Mouse (Mus musculus): Measurements from ENCODE around the gene Add2. TPM values are rescaled to one million over a fixed set of nuclear protein-coding genes. Genes with fewer than 3 reads are reported as not detected.

Add2 gene
- polyA plus RNA-seq, 1 experiment from 2014 or later = 136 TPM

GRCm38 (mm10) chr6:86066727-86067126 is 38.2 kb downstream of the Add2 start:
- DNase-seq (no peak), ATAC-seq (ENCODE audit: low FRiP score, low TSS enrichment) (no peak)
- peak overlapping the region; percentile 32; the same call in 1 of the 2 replicates for H3K27ac ChIP-seq (replicated peaks; ENCODE audit: low read depth, low read length)
- H3K9me3 ChIP-seq (ENCODE audit: control insufficient read depth, low read length) = no peaks in the 10 kb centered on the region
- peaks cover 71% of the 10 kb centered on the region for H3K4me1 ChIP-seq (ENCODE audit: control insufficient read depth, insufficient read depth, low read length)
- no peak overlapping the region for H3K4me2 ChIP-seq (ENCODE audit: low read length)
- no peak overlapping the region for H3K9ac ChIP-seq (replicated peaks; ENCODE audit: low read length)
- H3K27me3 ChIP-seq (ENCODE audit: control insufficient read depth, insufficient read depth, low read length) = no peaks in the 10 kb centered on the region
- no peak overlapping the region for H3K4me3 ChIP-seq (replicated peaks; ENCODE audit: low read depth, low read length)
- WGBS = 80% methylated on average over 6 of the region's 6 CpGs
- no peaks in the 10 kb centered on the region for H3K36me3 ChIP-seq (ENCODE audit: control insufficient read depth, insufficient read depth, low read length)

GRCm38 (mm10) chr6:86067145-86067544 is 38.7 kb downstream of the Add2 start:
- WGBS = 50% methylated on average over 5 of the region's 5 CpGs
- Histone ChIP-seq H3K4me1 (ENCODE audit: control insufficient read depth, insufficient read depth, low read length) (peaks cover 67% of the 10 kb centered on the region), H3K27me3 (ENCODE audit: control insufficient read depth, insufficient read depth, low read length) (no peaks in the 10 kb centered on the region), H3K9ac (replicated peaks; ENCODE audit: low read length) (no peak overlapping the region), H3K9me3 (ENCODE audit: control insufficient read depth, low read length) (no peaks in the 10 kb centered on the region), H3K4me2 (ENCODE audit: low read length) (no peak overlapping the region), H3K4me3 (replicated peaks; ENCODE audit: low read depth, low read length) (no peak overlapping the region), H3K36me3 (ENCODE audit: control insufficient read depth, insufficient read depth, low read length) (no peaks in the 10 kb centered on the region), H3K27ac (replicated peaks; ENCODE audit: low read depth, low read length) (peak overlapping the region; percentile 32; the same call in 1 of the 2 replicates)
- ATAC-seq (ENCODE audit: low FRiP score, low TSS enrichment) (no peak), DNase-seq (no peak)

DNA sequence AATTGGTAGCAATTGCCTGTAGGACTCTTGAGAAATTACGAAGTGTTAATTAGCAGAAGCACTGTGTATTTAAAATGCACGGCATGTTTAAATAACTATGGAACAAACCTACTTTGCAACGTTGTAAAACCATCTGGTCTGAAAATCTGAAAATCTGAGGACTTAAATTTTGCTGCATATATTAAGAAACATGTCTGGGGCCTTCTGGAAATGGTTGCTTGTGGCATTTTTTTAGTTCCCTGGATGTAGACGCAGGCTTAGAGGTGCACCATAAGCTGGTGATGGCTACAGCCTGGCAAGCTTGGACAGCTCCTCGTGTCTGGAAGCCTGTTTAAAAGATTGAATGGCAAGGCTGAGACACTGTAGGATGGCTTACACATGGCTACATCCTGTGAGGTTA is 40.5 kb downstream of the Add2 start:
- no peak for ATAC-seq (ENCODE audit: low FRiP score, low TSS enrichment)
- no peaks in the 10 kb centered on the region for H3K9me3 ChIP-seq (ENCODE audit: control insufficient read depth, low read length)
- 71% methylated on average over 5 of the region's 5 CpGs for WGBS
- H3K9ac ChIP-seq (replicated peaks; ENCODE audit: low read length) = no peak overlapping the region
- H3K4me2 ChIP-seq (ENCODE audit: low read length) = no peak overlapping the region
- no peaks in the 10 kb centered on the region for H3K36me3 ChIP-seq (ENCODE audit: control insufficient read depth, insufficient read depth, low read length)
- no peaks in the 10 kb centered on the region for H3K27me3 ChIP-seq (ENCODE audit: control insufficient read depth, insufficient read depth, low read length)
- peaks cover 64% of the 10 kb centered on the region for H3K4me1 ChIP-seq (ENCODE audit: control insufficient read depth, insufficient read depth, low read length)
- no peak overlapping the region for H3K27ac ChIP-seq (replicated peaks; ENCODE audit: low read depth, low read length)
- H3K4me3 ChIP-seq (replicated peaks; ENCODE audit: low read depth, low read length) = no peak overlapping the region
- DNase-seq = no peak

DNA sequence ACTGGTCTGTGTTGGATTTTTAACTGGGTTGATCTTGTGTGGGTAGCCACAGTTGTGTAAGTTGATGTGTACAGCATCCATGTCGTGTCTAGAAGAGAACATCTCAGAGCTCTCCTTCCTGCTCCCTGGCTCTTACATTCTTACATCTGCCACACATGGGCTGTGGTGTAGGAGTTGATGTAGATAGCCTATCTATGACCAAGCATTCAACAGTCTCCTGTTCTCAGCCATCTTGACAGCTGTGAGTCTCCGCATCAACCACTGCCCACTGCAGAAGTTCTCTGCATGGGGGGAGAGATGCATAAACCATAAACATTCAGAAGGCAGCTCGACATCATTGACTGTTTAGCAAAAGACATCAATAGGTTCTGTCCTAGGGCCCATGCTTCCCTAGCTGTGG is 41.4 kb downstream of the Add2 start:
- 81% methylated on average over 3 of the region's 3 CpGs for WGBS
- DNase-seq (no peak), ATAC-seq (ENCODE audit: low FRiP score, low TSS enrichment) (no peak)
- H3K27ac ChIP-seq (replicated peaks; ENCODE audit: low read depth, low read length) = no peak overlapping the region
- H3K4me3 ChIP-seq (replicated peaks; ENCODE audit: low read depth, low read length) = no peak overlapping the region
- no peak overlapping the region for H3K9ac ChIP-seq (replicated peaks; ENCODE audit: low read length)
- peaks cover 59% of the 10 kb centered on the region for H3K4me1 ChIP-seq (ENCODE audit: control insufficient read depth, insufficient read depth, low read length)
- no peak overlapping the region for H3K4me2 ChIP-seq (ENCODE audit: low read length)
- H3K9me3 ChIP-seq (ENCODE audit: control insufficient read depth, low read length) = no peaks in the 10 kb centered on the region
- no peaks in the 10 kb centered on the region for H3K27me3 ChIP-seq (ENCODE audit: control insufficient read depth, insufficient read depth, low read length)
- no peaks in the 10 kb centered on the region for H3K36me3 ChIP-seq (ENCODE audit: control insufficient read depth, insufficient read depth, low read length)

GRCm38 (mm10) chr6:86070277-86070676 is 41.8 kb downstream of the Add2 start:
- H3K4me3 ChIP-seq (replicated peaks; ENCODE audit: low read depth, low read length) = no peak overlapping the region
- 67% methylated on average over 7 of the region's 7 CpGs for WGBS
- H3K27me3 ChIP-seq (ENCODE audit: control insufficient read depth, insufficient read depth, low read length) = no peaks in the 10 kb centered on the region
- DNase-seq (no peak), ATAC-seq (ENCODE audit: low FRiP score, low TSS enrichment) (no peak)
- H3K9ac ChIP-seq (replicated peaks; ENCODE audit: low read length) = no peak overlapping the region
- no peak overlapping the region for H3K4me2 ChIP-seq (ENCODE audit: low read length)
- no peaks in the 10 kb centered on the region for H3K36me3 ChIP-seq (ENCODE audit: control insufficient read depth, insufficient read depth, low read length)
- no peaks in the 10 kb centered on the region for H3K9me3 ChIP-seq (ENCODE audit: control insufficient read depth, low read length)
- peaks cover 58% of the 10 kb centered on the region for H3K4me1 ChIP-seq (ENCODE audit: control insufficient read depth, insufficient read depth, low read length)
- H3K27ac ChIP-seq (replicated peaks; ENCODE audit: low read depth, low read length) = no peak overlapping the region

GRCm38 (mm10) chr6:86073882-86074281 is 45.4 kb downstream of the Add2 start:
- WGBS = 99% methylated on average over 3 of the region's 3 CpGs
- ATAC-seq (ENCODE audit: low FRiP score, low TSS enrichment) (no peak), DNase-seq (no peak)
- Histone ChIP-seq H3K36me3 (ENCODE audit: control insufficient read depth, insufficient read depth, low read length) (no peaks in the 10 kb centered on the region), H3K4me1 (ENCODE audit: control insufficient read depth, insufficient read depth, low read length) (peaks cover 31% of the 10 kb centered on the region), H3K27me3 (ENCODE audit: control insufficient read depth, insufficient read depth, low read length) (no peaks in the 10 kb centered on the region), H3K27ac (replicated peaks; ENCODE audit: low read depth, low read length) (0 out of 2 replicates have a peak overlapping the region, but pooled peaks have one; percentile 9), H3K4me2 (ENCODE audit: low read length) (no peak overlapping the region), H3K4me3 (replicated peaks; ENCODE audit: low read depth, low read length) (no peak overlapping the region), H3K9ac (replicated peaks; ENCODE audit: low read length) (no peak overlapping the region), H3K9me3 (ENCODE audit: control insufficient read depth, low read length) (no peaks in the 10 kb centered on the region)

DNA sequence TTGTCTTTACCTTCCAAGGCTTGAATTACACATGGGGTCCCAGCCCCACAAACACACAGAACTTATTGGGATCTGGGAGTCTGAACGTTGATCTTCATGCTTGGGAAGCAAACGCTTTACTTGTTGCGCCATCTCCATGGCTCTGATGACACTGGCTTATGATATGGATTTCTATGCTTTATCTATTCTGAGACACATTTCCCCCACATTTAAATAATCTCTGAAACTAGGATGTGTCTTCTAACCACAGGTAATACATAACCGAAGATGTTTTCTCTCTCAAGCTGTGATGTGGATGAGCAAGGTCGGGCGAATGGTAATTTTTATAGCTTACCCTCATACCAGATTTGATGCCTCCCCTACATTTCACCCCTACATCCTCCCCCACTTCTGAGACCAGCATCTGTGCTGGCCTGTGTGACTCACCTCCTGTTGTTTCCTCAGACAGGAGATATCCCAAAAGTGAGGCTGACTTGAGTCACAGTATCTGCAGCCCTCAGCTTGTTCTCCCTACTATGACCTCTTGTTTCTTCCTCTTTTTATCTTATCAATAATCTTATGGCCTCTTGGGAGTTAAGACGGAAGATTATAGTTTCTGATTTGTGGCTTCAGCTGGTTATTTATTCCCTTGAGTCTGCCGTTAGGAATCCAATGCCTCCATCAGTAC is 46.2 kb downstream of the Add2 start:
- no peak for ATAC-seq (ENCODE audit: low FRiP score, low TSS enrichment)
- Histone ChIP-seq H3K27me3 (ENCODE audit: control insufficient read depth, insufficient read depth, low read length) (no peaks in the 10 kb centered on the region), H3K27ac (replicated peaks; ENCODE audit: low read depth, low read length) (0 out of 2 replicates have a peak overlapping the region, but pooled peaks have one; percentile 9), H3K4me1 (ENCODE audit: control insufficient read depth, insufficient read depth, low read length) (peaks cover 34% of the 10 kb centered on the region), H3K9ac (replicated peaks; ENCODE audit: low read length) (no peak overlapping the region), H3K4me2 (ENCODE audit: low read length) (no peak overlapping the region), H3K36me3 (ENCODE audit: control insufficient read depth, insufficient read depth, low read length) (no peaks in the 10 kb centered on the region), H3K9me3 (ENCODE audit: control insufficient read depth, low read length) (no peaks in the 10 kb centered on the region), H3K4me3 (replicated peaks; ENCODE audit: low read depth, low read length) (no peak overlapping the region)
- no peak for DNase-seq
- WGBS = 82% methylated on average over 8 of the region's 8 CpGs

DNA sequence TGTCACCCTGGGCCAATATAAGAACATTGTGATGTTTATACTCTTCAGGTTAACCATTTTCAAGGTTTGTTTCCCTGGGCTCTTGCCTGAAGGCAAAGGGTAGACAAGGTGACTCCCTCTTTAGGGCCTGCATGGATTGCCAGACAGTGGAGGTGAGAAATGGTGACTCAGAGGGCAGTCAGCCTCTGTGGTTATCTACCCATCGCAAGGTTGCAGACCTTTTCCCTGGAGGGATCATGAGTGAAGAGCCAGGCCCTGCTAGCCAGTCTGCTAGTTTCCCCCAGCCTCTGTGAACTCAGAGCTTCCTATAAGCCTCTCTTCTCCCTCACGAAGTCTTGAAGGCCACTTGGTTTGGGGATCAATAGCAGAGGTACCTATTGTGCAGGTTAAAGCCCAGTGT is 48.0 kb downstream of the Add2 start:
- no peak for DNase-seq
- Histone ChIP-seq H3K4me1 (ENCODE audit: control insufficient read depth, insufficient read depth, low read length) (peaks cover 32% of the 10 kb centered on the region), H3K4me3 (replicated peaks; ENCODE audit: low read depth, low read length) (no peak overlapping the region), H3K9ac (replicated peaks; ENCODE audit: low read length) (no peak overlapping the region), H3K9me3 (ENCODE audit: control insufficient read depth, low read length) (no peaks in the 10 kb centered on the region), H3K4me2 (ENCODE audit: low read length) (no peak overlapping the region), H3K27me3 (ENCODE audit: control insufficient read depth, insufficient read depth, low read length) (no peaks in the 10 kb centered on the region), H3K36me3 (ENCODE audit: control insufficient read depth, insufficient read depth, low read length) (no peaks in the 10 kb centered on the region), H3K27ac (replicated peaks; ENCODE audit: low read depth, low read length) (no peak overlapping the region)
- 93% methylated on average over 2 of the region's 2 CpGs for WGBS
- ATAC-seq (ENCODE audit: low FRiP score, low TSS enrichment) = no peak

- peak overlapping the region; percentile 1; the same call in 1 of the 2 replicates for H3K27ac ChIP-seq (replicated peaks; ENCODE audit: low read depth, low read length)
- 82% methylated on average over 5 of the region's 5 CpGs for WGBS
Measured at GRCm38 (mm10) chr6:86077880-86078279, 49.4 kb downstream of the Add2 start.

More at GRCm38 (mm10) chr6:86077880-86078279, 49.4 kb downstream of the Add2 start:
- Histone ChIP-seq H3K4me2 (ENCODE audit: low read length) (no peak overlapping the region), H3K4me1 (ENCODE audit: control insufficient read depth, insufficient read depth, low read length) (peaks cover 28% of the 10 kb centered on the region), H3K27me3 (ENCODE audit: control insufficient read depth, insufficient read depth, low read length) (no peaks in the 10 kb centered on the region), H3K9ac (replicated peaks; ENCODE audit: low read length) (no peak overlapping the region), H3K4me3 (replicated peaks; ENCODE audit: low read depth, low read length) (no peak overlapping the region), H3K36me3 (ENCODE audit: control insufficient read depth, insufficient read depth, low read length) (peaks cover under 1% of the 10 kb centered on the region; the same call in 1 of the 2 replicates), H3K9me3 (ENCODE audit: control insufficient read depth, low read length) (no peaks in the 10 kb centered on the region)
- no peak for ATAC-seq (ENCODE audit: low FRiP score, low TSS enrichment)
- no peak for DNase-seq

All from midbrain, embryonic 14.5 days (tissue).